Mouse (Mus musculus) myocyte (in vitro differentiated cells): ENCODE data around the gene Zfyve1.

Source experiments
- MAX ChIP-seq: IDR thresholded peaks from one replicate; pipeline ENCODE4 v1.6.1; 2011; ENCODE audit warnings: low read depth, mild to moderate bottlenecking, control low read depth
- MYOG ChIP-seq, 3 experiments: IDR thresholded peaks; one replicate each; pipeline ENCODE4 v1.6.1; 2011; ENCODE audit warnings: control low read depth in 2 of 3, low read depth in 2 of 3, mild to moderate bottlenecking in 2 of 3; ENCODE audit not compliant: insufficient read length in 2 of 3, control insufficient read depth in 1 of 3, insufficient read depth in 1 of 3
- POLR2A ChIP-seq: IDR thresholded peaks from one replicate; pipeline ENCODE4 v1.6.1; 2011; ENCODE audit warnings: low read depth, mild to moderate bottlenecking, control low read depth, moderate library complexity; ENCODE audit not compliant: insufficient read length
- SRF ChIP-seq: IDR thresholded peaks from one replicate; pipeline ENCODE4 v1.6.1; 2011; ENCODE audit warnings: low read depth; ENCODE audit not compliant: control insufficient read depth, insufficient read length
- USF1 ChIP-seq: IDR thresholded peaks from one replicate; pipeline ENCODE4 v1.6.1; 2011; ENCODE audit warnings: low read depth, mild to moderate bottlenecking, control low read depth, moderate library complexity

DNA sequence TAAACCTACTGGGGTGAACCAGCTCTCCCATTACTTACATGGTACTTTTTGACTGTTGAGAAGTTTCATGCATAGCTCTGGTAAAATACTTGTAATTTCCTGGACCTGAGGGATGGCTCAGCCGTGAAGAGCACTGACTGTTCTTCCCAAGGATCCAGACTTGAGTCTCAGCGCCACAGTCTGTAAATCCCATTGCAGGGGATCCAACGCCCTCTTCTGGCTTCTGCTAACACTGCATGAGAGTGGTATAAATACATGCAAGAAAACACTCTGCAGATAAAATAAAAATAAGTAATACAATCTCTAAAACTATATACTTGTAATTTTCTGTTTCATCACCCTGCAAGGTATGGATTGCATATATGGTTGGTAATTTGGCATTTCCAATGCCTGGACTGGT is 99.1 kb downstream of the Zfyve1 start:
- TF ChIP-seq POLR2A (no peak), MYOG (IDR thresholded peaks at IDR 0.05; ENCODE audit: control insufficient read depth in 1 of 3, insufficient read depth in 1 of 3, insufficient read length in 2 of 3, low read depth in 2 of 3) (no peak), MAX (no peak), USF1 (no peak), SRF (no peak)
